24 mouse cellular contexts compared by ENCODE assay signal in genomic region chr10:28665141-28665540, GRCm38 (mm10). TPM values are rescaled to one million over a fixed set of nuclear protein-coding genes. Genes with fewer than 3 reads are reported as not detected.
DNase-seq lines count a peak whose midpoint lies in the region; ATAC-seq and TF ChIP-seq lines count a peak whose summit lies in the region.
"Had no signal": no experiment of that assay in that cellular context is flagged by ENCODE, and none has a peak within 500 bp of the region (broad histone marks: within the 10 kb centered on the region; RNA-seq: fewer than 3 reads in every experiment).

No protein-coding gene starts in this region.

- no peak overlapping the region for H3K9ac ChIP-seq in hindbrain, postnatal 0 days (replicated peaks; ENCODE audit: low read length)
- no peak overlapping the region for H3K9ac ChIP-seq in hindbrain, embryonic 13.5 days
- H3K9ac ChIP-seq: limb, embryonic 15.5 days; liver, embryonic 15.5 days; midbrain, embryonic 13.5 days had no signal

- no peaks in the 10 kb centered on the region for H3K27me3 ChIP-seq in hindbrain, postnatal 0 days (ENCODE audit: insufficient read depth, low read length)
- no peaks in the 10 kb centered on the region for H3K27me3 ChIP-seq in hindbrain, embryonic 13.5 days
- H3K27me3 ChIP-seq: limb, embryonic 15.5 days; liver, embryonic 15.5 days; midbrain, embryonic 13.5 days had no signal

- DNase-seq in hindbrain, postnatal 0 days (ENCODE audit: low spot score): peak; percentile 28
- DNase-seq in right cerebral cortex, adult 18-20 months: peak; percentile 11
- DNase-seq in right cerebral cortex, postnatal 25 days: no peak
- peak; percentile 69 for DNase-seq in thymus, postnatal 0 days (ENCODE audit: low spot score)
- no peak for DNase-seq in heart, postnatal 25 days (ENCODE audit: low spot score)
- DNase-seq in MN1 (ENCODE audit: low spot score): no peak
- DNase-seq: adrenal gland, adult 8-10 months; cerebellum, adult 9-11 months; gastrocnemius, postnatal 14 days; heart, adult 18-20 months; heart, postnatal 4 days; kidney, adult 8-10 months; kidney, postnatal 25 days; lung, postnatal 10 days had no signal

- H3K4me3 ChIP-seq in hindbrain, postnatal 0 days (ENCODE audit: low read length): no peak overlapping the region
- no peak overlapping the region for H3K4me3 ChIP-seq in hindbrain, embryonic 13.5 days
- H3K4me3 ChIP-seq: limb, embryonic 15.5 days; liver, embryonic 15.5 days; midbrain, embryonic 13.5 days had no signal

- ATAC-seq in hindbrain, postnatal 0 days: no peak
- no peak for ATAC-seq in hindbrain, embryonic 13.5 days (ENCODE audit: low FRiP score)
- ATAC-seq: midbrain, embryonic 13.5 days had no signal

- 35% methylated on average over 6 of the region's 6 CpGs for WGBS in hindbrain, postnatal 0 days
- WGBS in hindbrain, embryonic 13.5 days: 51% methylated on average over 6 of the region's 6 CpGs

- no peaks in the 10 kb centered on the region for H3K36me3 ChIP-seq in hindbrain, postnatal 0 days (ENCODE audit: insufficient read depth, low read length)
- H3K36me3 ChIP-seq in hindbrain, embryonic 13.5 days: no peaks in the 10 kb centered on the region
- H3K36me3 ChIP-seq: limb, embryonic 15.5 days; liver, embryonic 15.5 days; midbrain, embryonic 13.5 days had no signal

- TF ChIP-seq CTCF in hindbrain, postnatal 0 days (IDR thresholded peaks at IDR 0.05; ENCODE audit: low read depth): no peak

- intact Hi-C loops in heart, postnatal 25 days (cut with DNase I): no loop called here

- no peaks in the 10 kb centered on the region for H3K9me3 ChIP-seq in hindbrain, postnatal 0 days (ENCODE audit: low read length)
- no peaks in the 10 kb centered on the region for H3K9me3 ChIP-seq in hindbrain, embryonic 13.5 days
- H3K9me3 ChIP-seq: limb, embryonic 15.5 days; liver, embryonic 15.5 days; midbrain, embryonic 13.5 days had no signal

- H3K4me2 ChIP-seq in hindbrain, postnatal 0 days (ENCODE audit: low read depth, low read length): no peak overlapping the region
- no peak overlapping the region for H3K4me2 ChIP-seq in hindbrain, embryonic 13.5 days
- H3K4me2 ChIP-seq: limb, embryonic 15.5 days; liver, embryonic 15.5 days; midbrain, embryonic 13.5 days had no signal

- H3K27ac ChIP-seq in hindbrain, postnatal 0 days: no peak overlapping the region
- no peak overlapping the region for H3K27ac ChIP-seq in hindbrain, embryonic 13.5 days
- H3K27ac ChIP-seq: limb, embryonic 15.5 days; liver, embryonic 15.5 days; midbrain, embryonic 13.5 days had no signal

- no peaks in the 10 kb centered on the region for H3K4me1 ChIP-seq in hindbrain, postnatal 0 days (ENCODE audit: insufficient read depth, low read length)
- no peaks in the 10 kb centered on the region for H3K4me1 ChIP-seq in hindbrain, embryonic 13.5 days (replicated peaks)
- H3K4me1 ChIP-seq: limb, embryonic 15.5 days; liver, embryonic 15.5 days; midbrain, embryonic 13.5 days had no signal

RNA-seq across cellular contexts. Expression of gene Themis, which starts 3.0 kb away (rescaled TPM):
- total RNA-seq in hindbrain, postnatal 0 days (2014; rRNA removed): not detected in 2 replicates
- not detected in 2 replicates for polyA plus RNA-seq in hindbrain, postnatal 0 days (2015; fragmentation: Nextera tagmentation; extraction: Ambion mirVana)
- polyA plus RNA-seq in hindbrain, embryonic 13.5 days (2015; fragmentation: Nextera tagmentation; extraction: Ambion mirVana): not detected in 2 replicates
- 109 and 120 TPM in 2 replicates for polyA plus RNA-seq in thymus, postnatal 0 days (2015; fragmentation: Nextera tagmentation; extraction: Ambion mirVana)
- total RNA-seq in heart, postnatal 25 days (2021): not detected
- total RNA-seq: layer of hippocampus, adult 8-10 months had no signal
- polyA plus RNA-seq: cortical plate, adult 2 months; frontal cortex, adult 2 months; heart, embryonic 14.5 days; intestine, embryonic 14.5 days; limb, embryonic 15.5 days; liver, embryonic 15.5 days; midbrain, embryonic 13.5 days; testis, adult 2 months had no signal

Comparison
In these comparisons a context has a peak if more than half of its experiments do, and no peak if none do; other contexts are left out.
1. DNase-seq: peak in hindbrain, postnatal 0 days (single experiment), right cerebral cortex, adult 18-20 months (single experiment) and thymus, postnatal 0 days (single experiment); none in right cerebral cortex, postnatal 25 days (single experiment), heart, postnatal 25 days (single experiment) and MN1 (single experiment).
2. RNA of gene Themis, which starts 3.0 kb away (polyA plus RNA-seq): 109 to 120 TPM in thymus, postnatal 0 days; not detected in hindbrain, postnatal 0 days and not detected in hindbrain, embryonic 13.5 days; every median in the first group is over 100 times any median in the second.